Mouse (Mus musculus): Measurements from ENCODE around the gene Zpld1.

GRCm38 (mm10) chr16:55321542-55322514 is 24.0 kb upstream of the Zpld1 start:
- TF ChIP-seq CTCF (IDR thresholded peaks at IDR 0.05; ENCODE audit: extremely low read depth, insufficient read length, insufficient replicate concordance, low read depth, low read length) (no peak), POLR2A (IDR thresholded peaks at IDR 0.05; ENCODE audit: low read depth, low read length) (no peak)

Data from small intestine, adult 2 months (tissue).